26 mouse cellular contexts compared by ENCODE assay signal in genomic region chr3:157877847-157878246, GRCm38 (mm10). TPM values are rescaled to one million over a fixed set of nuclear protein-coding genes. Genes with fewer than 3 reads are reported as not detected.
"Had no signal": no experiment of that assay in that cellular context is flagged by ENCODE, and none has a peak within 500 bp of the region (broad histone marks: within the 10 kb centered on the region; RNA-seq: fewer than 3 reads in every experiment).

No protein-coding gene starts in this region.

- ATAC-seq: hindbrain, embryonic 16.5 days; inflammation-experienced regulatory T-cells, adult 6 months had no signal

- H3K9me3 ChIP-seq: heart, embryonic 10.5 days; heart, embryonic 12.5 days; hindbrain, embryonic 10.5 days; hindbrain, embryonic 12.5 days; kidney, embryonic 15.5 days; limb, embryonic 10.5 days; limb, embryonic 12.5 days; liver, embryonic 13.5 days; liver, embryonic 15.5 days had no signal

- H3K9ac ChIP-seq: heart, embryonic 12.5 days; hindbrain, embryonic 12.5 days; hindbrain, embryonic 14.5 days; kidney, embryonic 15.5 days; limb, embryonic 12.5 days; liver, embryonic 13.5 days; liver, embryonic 15.5 days had no signal

- H3K4me1 ChIP-seq: heart, embryonic 10.5 days; heart, embryonic 12.5 days; hindbrain, embryonic 10.5 days; hindbrain, embryonic 12.5 days; kidney, embryonic 15.5 days; limb, embryonic 10.5 days; limb, embryonic 12.5 days; liver, embryonic 13.5 days; liver, embryonic 15.5 days had no signal

- H3K36me3 ChIP-seq: heart, embryonic 10.5 days; heart, embryonic 12.5 days; hindbrain, embryonic 10.5 days; hindbrain, embryonic 12.5 days; kidney, embryonic 15.5 days; limb, embryonic 10.5 days; limb, embryonic 12.5 days; liver, embryonic 13.5 days; liver, embryonic 15.5 days had no signal

- DNase-seq: gastrocnemius, adult 2 months; gastrocnemius, postnatal 10 days; gastrocnemius, postnatal 25 days; heart, adult 18-20 months; heart, postnatal 10 days; heart, postnatal 4 days; kidney, adult 11 months; kidney, postnatal 25 days; kidney, postnatal 4 days; liver; liver, embryonic 13.5 days had no signal

- H3K27me3 ChIP-seq: hindbrain, embryonic 12.5 days; kidney, embryonic 15.5 days; limb, embryonic 12.5 days; liver, embryonic 13.5 days; liver, embryonic 15.5 days had no signal

- H3K27ac ChIP-seq: gastrocnemius, adult 2 months; heart, embryonic 10.5 days; hindbrain, embryonic 10.5 days; hindbrain, embryonic 12.5 days; hindbrain, embryonic 14.5 days; kidney, embryonic 15.5 days; kidney, postnatal 0 days; layer of hippocampus, adult 2 months; left cerebral cortex, adult 2 months; limb, embryonic 10.5 days; limb, embryonic 12.5 days; liver, embryonic 13.5 days; liver, embryonic 15.5 days had no signal

- H3K4me2 ChIP-seq: heart, embryonic 12.5 days; hindbrain, embryonic 12.5 days; hindbrain, embryonic 14.5 days; kidney, embryonic 15.5 days; limb, embryonic 12.5 days; liver, embryonic 11.5 days; liver, embryonic 13.5 days; liver, embryonic 15.5 days had no signal

- H3K4me3 ChIP-seq: gastrocnemius, adult 2 months; heart, embryonic 10.5 days; heart, embryonic 12.5 days; hindbrain, embryonic 10.5 days; hindbrain, embryonic 12.5 days; kidney, embryonic 15.5 days; layer of hippocampus, adult 2 months; left cerebral cortex, adult 2 months; limb, embryonic 10.5 days; limb, embryonic 12.5 days; liver, embryonic 13.5 days; liver, embryonic 15.5 days had no signal

RNA-seq across cellular contexts. Expression of gene Cth, which starts 47.0 kb away (rescaled TPM):
- polyA plus RNA-seq: inflammation-experienced regulatory T-cells, adult 6 months had no signal
